Comparison of ENCODE assay signal across 10 mouse cellular contexts in genomic region chr9:107640257-107640772, GRCm38 (mm10). TPM values are rescaled to one million over a fixed set of nuclear protein-coding genes. Genes with fewer than 3 reads are reported as not detected.
DNase-seq lines count a peak whose midpoint lies in the region; ATAC-seq and TF ChIP-seq lines count a peak whose summit lies in the region.
"Had no signal": no experiment of that assay in that cellular context is flagged by ENCODE, and none has a peak within 500 bp of the region (broad histone marks: within the 10 kb centered on the region; RNA-seq: fewer than 3 reads in every experiment).

No protein-coding gene starts in this region.

- peak overlapping the region; percentile 79 for H3K27ac ChIP-seq in hindbrain, embryonic 10.5 days
- no peak overlapping the region for H3K27ac ChIP-seq in hindbrain, embryonic 12.5 days
- no peak overlapping the region for H3K27ac ChIP-seq in intestine, embryonic 16.5 days (ENCODE audit: low read length)
- H3K27ac ChIP-seq: hindbrain, embryonic 15.5 days had no signal

- no peak for TF ChIP-seq CTCF in G1E (IDR thresholded peaks at IDR 0.05; ENCODE audit: low read depth, low read length)

- no peak overlapping the region for H3K9ac ChIP-seq in hindbrain, embryonic 12.5 days
- H3K9ac ChIP-seq in intestine, embryonic 16.5 days (ENCODE audit: low read depth, low read length): peak overlapping the region; percentile 16
- H3K9ac ChIP-seq: hindbrain, embryonic 15.5 days had no signal

- no peak overlapping the region for H3K4me2 ChIP-seq in hindbrain, embryonic 12.5 days (replicated peaks)
- H3K4me2 ChIP-seq in intestine, embryonic 16.5 days (ENCODE audit: low read depth, low read length): no peak overlapping the region
- H3K4me2 ChIP-seq: hindbrain, embryonic 15.5 days had no signal

- no peaks in the 10 kb centered on the region for H3K9me3 ChIP-seq in hindbrain, embryonic 10.5 days
- no peaks in the 10 kb centered on the region for H3K9me3 ChIP-seq in hindbrain, embryonic 12.5 days (replicated peaks)
- H3K9me3 ChIP-seq in G1E (replicated peaks): no peaks in the 10 kb centered on the region
- no peaks in the 10 kb centered on the region for H3K9me3 ChIP-seq in intestine, embryonic 16.5 days (ENCODE audit: control insufficient read depth, low read length)
- H3K9me3 ChIP-seq: hindbrain, embryonic 15.5 days had no signal

- H3K36me3 ChIP-seq in hindbrain, embryonic 10.5 days: no peaks in the 10 kb centered on the region
- no peaks in the 10 kb centered on the region for H3K36me3 ChIP-seq in hindbrain, embryonic 12.5 days
- no peaks in the 10 kb centered on the region for H3K36me3 ChIP-seq in G1E (replicated peaks)
- no peaks in the 10 kb centered on the region for H3K36me3 ChIP-seq in intestine, embryonic 16.5 days (ENCODE audit: control insufficient read depth, insufficient read depth, low read length)
- H3K36me3 ChIP-seq: hindbrain, embryonic 15.5 days had no signal

- no peak for ATAC-seq in hindbrain, embryonic 12.5 days (ENCODE audit: low FRiP score)
- no peak for ATAC-seq in G1E (ENCODE audit: extremely low read depth, insufficient number of reproducible peaks, low FRiP score, poor library complexity, severe bottlenecking)
- ATAC-seq in intestine, embryonic 16.5 days: no peak
- ATAC-seq in megakaryocyte, adult 5-6 weeks (ENCODE audit: poor library complexity, severe bottlenecking): peak; percentile 65

- H3K27me3 ChIP-seq in hindbrain, embryonic 10.5 days (ENCODE audit: insufficient read depth, poor library complexity, severe bottlenecking): no peaks in the 10 kb centered on the region
- no peaks in the 10 kb centered on the region for H3K27me3 ChIP-seq in hindbrain, embryonic 12.5 days
- peaks cover 9% of the 10 kb centered on the region; the same call in 1 of the 2 replicates for H3K27me3 ChIP-seq in G1E (ENCODE audit: insufficient read depth, low read length)
- H3K27me3 ChIP-seq in intestine, embryonic 16.5 days (replicated peaks; ENCODE audit: control insufficient read depth, insufficient read depth, low read length): no peaks in the 10 kb centered on the region
- H3K27me3 ChIP-seq: hindbrain, embryonic 15.5 days had no signal

- H3K4me1 ChIP-seq in hindbrain, embryonic 10.5 days (replicated peaks): peaks cover 75% of the 10 kb centered on the region
- H3K4me1 ChIP-seq in hindbrain, embryonic 12.5 days: peaks cover 40% of the 10 kb centered on the region
- H3K4me1 ChIP-seq in G1E (ENCODE audit: insufficient read depth, low read depth, low read length): peaks cover 55% of the 10 kb centered on the region
- peaks cover 18% of the 10 kb centered on the region; the same call in 1 of the 2 replicates for H3K4me1 ChIP-seq in intestine, embryonic 16.5 days (ENCODE audit: control insufficient read depth, insufficient read depth, low read length)

- peak; percentile 41 for DNase-seq in hindbrain, embryonic 10.5 days (ENCODE audit: low spot score)
- peak; percentile 41 for DNase-seq in G1E (ENCODE audit: low spot score)
- no peak for DNase-seq in ovary, postnatal 36 days (ENCODE audit: low spot score)
- no peak for DNase-seq in right cerebral cortex, adult 2 months (ENCODE audit: low spot score in 2 of 2)
- DNase-seq in urinary bladder, postnatal 10 days (ENCODE audit: low spot score): no peak
- DNase-seq: right cerebral cortex, postnatal 14 days had no signal

- no peak overlapping the region for H3K4me3 ChIP-seq in hindbrain, embryonic 10.5 days
- no peak overlapping the region for H3K4me3 ChIP-seq in hindbrain, embryonic 12.5 days
- H3K4me3 ChIP-seq in G1E (ENCODE audit: low read depth, low read length): peak overlapping the region; percentile 18; the same call in 1 of the 2 replicates
- H3K4me3 ChIP-seq in intestine, embryonic 16.5 days (ENCODE audit: low read length): no peak overlapping the region
- H3K4me3 ChIP-seq: hindbrain, embryonic 15.5 days had no signal

- WGBS in hindbrain, embryonic 10.5 days: 30% methylated on average over 8 of the region's 8 CpGs
- WGBS in hindbrain, embryonic 12.5 days: 29% methylated on average over 8 of the region's 8 CpGs
- WGBS in intestine, embryonic 16.5 days: 37% methylated on average over 8 of the region's 8 CpGs

RNA-seq across cellular contexts. Expression of gene Gnai2, which starts 5.1 kb away (rescaled TPM):
- 554 and 640 TPM in 2 replicates for polyA plus RNA-seq in hindbrain, embryonic 10.5 days (2016; fragmentation: Nextera tagmentation; extraction: Ambion mirVana)
- polyA plus RNA-seq in hindbrain, embryonic 12.5 days (2016; fragmentation: Nextera tagmentation; extraction: Ambion mirVana): 516 and 531 TPM in 2 replicates
- 337 and 375 TPM in 2 replicates for total RNA-seq in G1E (2014; fragmentation: Nextera tagmentation)
- total RNA-seq in G1E (2017): 232 TPM in 2 replicates
- polyA plus RNA-seq in G1E (2012): 657 and 787 TPM in 2 replicates
- 301 and 311 TPM in 2 replicates for polyA plus RNA-seq in intestine, embryonic 16.5 days (2015; fragmentation: Nextera tagmentation; extraction: Ambion mirVana)
- 749 and 768 TPM in 2 replicates for total RNA-seq in megakaryocyte, adult 5-6 weeks (2015)
- total RNA-seq in megakaryocyte, adult 5-6 weeks (2017): 859 and 871 TPM in 2 replicates

RNA-seq across cellular contexts. Expression of gene Slc38a3, which starts 29.0 kb away (rescaled TPM):
- 6.4 and 7.2 TPM in 2 replicates for polyA plus RNA-seq in hindbrain, embryonic 10.5 days (2016; fragmentation: Nextera tagmentation; extraction: Ambion mirVana)
- 12.5 and 12.9 TPM in 2 replicates for polyA plus RNA-seq in hindbrain, embryonic 12.5 days (2016; fragmentation: Nextera tagmentation; extraction: Ambion mirVana)
- total RNA-seq in G1E (2014; fragmentation: Nextera tagmentation) (not detected in 2 replicates), G1E (2017) (0.11 and 0.12 TPM in 2 replicates)
- polyA plus RNA-seq in G1E (2012): not detected in 2 replicates
- 10.1 TPM in 2 replicates for polyA plus RNA-seq in intestine, embryonic 16.5 days (2015; fragmentation: Nextera tagmentation; extraction: Ambion mirVana)
- not detected in 2 replicates for total RNA-seq in megakaryocyte, adult 5-6 weeks (2015)
- not detected in 2 replicates for total RNA-seq in megakaryocyte, adult 5-6 weeks (2017)

RNA-seq across cellular contexts. Expression of gene Sema3b, which starts 31.3 kb away (rescaled TPM):
- polyA plus RNA-seq in hindbrain, embryonic 10.5 days (2016; fragmentation: Nextera tagmentation; extraction: Ambion mirVana): 3.9 and 5.2 TPM in 2 replicates
- polyA plus RNA-seq in hindbrain, embryonic 12.5 days (2016; fragmentation: Nextera tagmentation; extraction: Ambion mirVana): 5.1 TPM in 2 replicates
- total RNA-seq in G1E (2014; fragmentation: Nextera tagmentation) (not detected in 2 replicates), G1E (2017) (0.27 TPM in 1 of 2 replicates, not detected in the other)
- not detected in 2 replicates for polyA plus RNA-seq in G1E (2012)
- 50.4 and 54.9 TPM in 2 replicates for polyA plus RNA-seq in intestine, embryonic 16.5 days (2015; fragmentation: Nextera tagmentation; extraction: Ambion mirVana)
- total RNA-seq in megakaryocyte, adult 5-6 weeks (2015): not detected in 2 replicates
- 0.08 TPM in 1 of 2 replicates, not detected in the other for total RNA-seq in megakaryocyte, adult 5-6 weeks (2017)

RNA-seq across cellular contexts. Expression of gene Gnat1, which starts 39.2 kb away (rescaled TPM):
- 2.6 and 3.1 TPM in 2 replicates for polyA plus RNA-seq in hindbrain, embryonic 10.5 days (2016; fragmentation: Nextera tagmentation; extraction: Ambion mirVana)
- 1.4 and 2.6 TPM in 2 replicates for polyA plus RNA-seq in hindbrain, embryonic 12.5 days (2016; fragmentation: Nextera tagmentation; extraction: Ambion mirVana)
- total RNA-seq in G1E (2014; fragmentation: Nextera tagmentation) (not detected in 2 replicates), G1E (2017) (0.05 TPM in 1 of 2 replicates, not detected in the other)
- not detected in 2 replicates for polyA plus RNA-seq in G1E (2012)
- polyA plus RNA-seq in intestine, embryonic 16.5 days (2015; fragmentation: Nextera tagmentation; extraction: Ambion mirVana): 0.98 and 1.6 TPM in 2 replicates
- total RNA-seq in megakaryocyte, adult 5-6 weeks (2015): not detected in 2 replicates
- not detected in 2 replicates for total RNA-seq in megakaryocyte, adult 5-6 weeks (2017)

RNA-seq across cellular contexts. Expression of gene Ifrd2, which starts 52.9 kb away (rescaled TPM):
- polyA plus RNA-seq in hindbrain, embryonic 10.5 days (2016; fragmentation: Nextera tagmentation; extraction: Ambion mirVana): 41.1 and 54.1 TPM in 2 replicates
- polyA plus RNA-seq in hindbrain, embryonic 12.5 days (2016; fragmentation: Nextera tagmentation; extraction: Ambion mirVana): 19.5 and 21.9 TPM in 2 replicates
- 178 and 183 TPM in 2 replicates for total RNA-seq in G1E (2014; fragmentation: Nextera tagmentation)
- 76.0 and 76.7 TPM in 2 replicates for total RNA-seq in G1E (2017)
- 153 and 156 TPM in 2 replicates for polyA plus RNA-seq in G1E (2012)
- 79.0 and 89.6 TPM in 2 replicates for polyA plus RNA-seq in intestine, embryonic 16.5 days (2015; fragmentation: Nextera tagmentation; extraction: Ambion mirVana)
- total RNA-seq in megakaryocyte, adult 5-6 weeks (2015): 6.8 and 11.1 TPM in 2 replicates
- total RNA-seq in megakaryocyte, adult 5-6 weeks (2017): 8.7 and 9.9 TPM in 2 replicates

Comparison
In these comparisons a context has a peak if more than half of its experiments do, and no peak if none do; other contexts are left out.
1. DNase-seq: peak in hindbrain, embryonic 10.5 days (single experiment) and G1E (single experiment); none in ovary, postnatal 36 days (single experiment), right cerebral cortex, adult 2 months (0 of 2) and urinary bladder, postnatal 10 days (single experiment).